Mouse (Mus musculus) MEL (cell line): ENCODE data around the gene Rps27rt. TPM values are rescaled to one million over a fixed set of nuclear protein-coding genes. Genes with fewer than 3 reads are reported as not detected.

Source experiments
- DNase-seq: peaks from one replicate; pipeline ENCODE4 v3.0.0; 2011; ENCODE audit warnings: low read depth, low spot score
- H3K27ac ChIP-seq: 2 replicates; pipeline ENCODE4 v1.5.1; 2012; ENCODE audit warnings: low read depth, mild to moderate bottlenecking, control low read depth, low read length, moderate library complexity; ENCODE audit not compliant: control insufficient read depth
- H3K27me3 ChIP-seq, 2 experiments: fragments of 150-350 bp in 1 of 2; sonication (generic) in 1 of 2; 2 replicates each; pipeline ENCODE4 v1.6.1; 2012; ENCODE audit warnings: low read length in 2 of 2, mild to moderate bottlenecking in 2 of 2, improper control_type of control experiment in 1 of 2, moderate library complexity in 1 of 2; ENCODE audit not compliant: insufficient read depth in 2 of 2, control insufficient read depth in 1 of 2
- H3K36me3 ChIP-seq, 2 experiments: 2 replicates each; pipeline ENCODE4 v1.6.1; 2012 to 2014; ENCODE audit warnings: low read length in 2 of 2, improper control_type of control experiment in 1 of 2, inconsistent platforms in 1 of 2, mild to moderate bottlenecking in 1 of 2; ENCODE audit not compliant: insufficient read depth in 2 of 2, control insufficient read depth in 1 of 2
- H3K4me1 ChIP-seq, 2 experiments: fragments of 150-350 bp in 1 of 2; sonication (generic) in 1 of 2; 2 replicates each; pipeline ENCODE4 v1.6.1; 2012; ENCODE audit warnings: low read length in 2 of 2, improper control_type of control experiment in 1 of 2, mild to moderate bottlenecking in 1 of 2; ENCODE audit not compliant: insufficient read depth in 2 of 2, control insufficient read depth in 1 of 2
- H3K4me3 ChIP-seq, 2 experiments: fragments of 150-350 bp in 1 of 2; sonication (generic) in 1 of 2; 2 replicates each; pipeline ENCODE4 v1.5.1; 2012; ENCODE audit warnings: low read depth in 2 of 2, low read length in 2 of 2, mild to moderate bottlenecking in 2 of 2, moderate library complexity in 2 of 2, control low read depth in 1 of 2, improper control_type of control experiment in 1 of 2; ENCODE audit not compliant: control insufficient read depth in 1 of 2, insufficient read depth in 1 of 2
- H3K79me2 ChIP-seq: 2 replicates; pipeline ENCODE4 v1.6.1; 2012; ENCODE audit warnings: mild to moderate bottlenecking, low read length, moderate library complexity; ENCODE audit not compliant: control insufficient read depth, poor library complexity, insufficient read depth
- H3K9ac ChIP-seq: 2 replicates; pipeline ENCODE4 v1.6.1; 2012; ENCODE audit warnings: low read depth, mild to moderate bottlenecking, control low read depth, low read length, moderate library complexity; ENCODE audit not compliant: control insufficient read depth, poor library complexity, severe bottlenecking
- H3K9me3 ChIP-seq: fragments of 150-350 bp; sonication (generic); replicated peaks from 2 replicates; pipeline ENCODE4 v1.6.1; 2012; ENCODE audit warnings: mild to moderate bottlenecking, low read length, improper control_type of control experiment, moderate library complexity; ENCODE audit not compliant: insufficient read depth
- CHD2 ChIP-seq: IDR thresholded peaks from 2 replicates; pipeline ENCODE4 v1.6.1; 2011; ENCODE audit warnings: low read length, improper control_type of control experiment
- CTCF ChIP-seq, 3 experiments: IDR thresholded peaks in 2 of 3; conservative IDR thresholded peaks in 1 of 3; 2 replicates each; pipeline ENCODE4 v1.5.1; 2011 to 2012; ENCODE audit warnings: low read length in 3 of 3, low read depth in 2 of 3, mild to moderate bottlenecking in 2 of 3, improper control_type of control experiment in 1 of 3, inconsistent platforms in 1 of 3, mixed read lengths in 1 of 3, moderate library complexity in 1 of 3; ENCODE audit not compliant: control insufficient read depth in 1 of 3, insufficient read depth in 1 of 3, poor library complexity in 1 of 3, severe bottlenecking in 1 of 3
- EP300 ChIP-seq, 2 experiments: IDR thresholded peaks; 2 replicates each; pipeline ENCODE4 v1.6.1; 2011; ENCODE audit warnings: improper control_type of control experiment in 2 of 2, low read length in 2 of 2, low read depth in 1 of 2, mild to moderate bottlenecking in 1 of 2
- GABPA ChIP-seq: IDR thresholded peaks from 2 replicates; pipeline ENCODE4 v1.6.1; 2012; ENCODE audit warnings: low read depth, mild to moderate bottlenecking, inconsistent platforms, low read length, improper control_type of control experiment, moderate library complexity
- MAX ChIP-seq: IDR thresholded peaks from 2 replicates; pipeline ENCODE4 v1.6.1; 2011; ENCODE audit warnings: low read length, improper control_type of control experiment
- MAZ ChIP-seq: IDR thresholded peaks from 2 replicates; pipeline ENCODE4 v1.6.1; 2012; ENCODE audit warnings: low read depth, mild to moderate bottlenecking, inconsistent platforms, low read length, improper control_type of control experiment
- MXI1 ChIP-seq: IDR thresholded peaks from 2 replicates; pipeline ENCODE4 v1.6.1; 2011; ENCODE audit warnings: mild to moderate bottlenecking, low read depth, low read length, improper control_type of control experiment
- MYC ChIP-seq: IDR thresholded peaks from 2 replicates; pipeline ENCODE4 v1.6.1; 2011; ENCODE audit warnings: low read depth, mild to moderate bottlenecking, low read length, improper control_type of control experiment, moderate library complexity
- POLR2AphosphoS5 ChIP-seq: IDR thresholded peaks from 2 replicates; pipeline ENCODE4 v1.6.1; 2012; ENCODE audit warnings: low read depth, borderline replicate concordance, mild to moderate bottlenecking, inconsistent platforms, low read length, moderate library complexity, mixed read lengths
- RCOR1 ChIP-seq: IDR thresholded peaks from 2 replicates; pipeline ENCODE4 v1.6.1; 2012; ENCODE audit warnings: low read depth, mild to moderate bottlenecking, inconsistent platforms, low read length, improper control_type of control experiment
- SIN3A ChIP-seq: IDR thresholded peaks from 2 replicates; pipeline ENCODE4 v1.6.1; 2012; ENCODE audit warnings: low read length, improper control_type of control experiment, inconsistent platforms
- SMC3 ChIP-seq: IDR thresholded peaks from 2 replicates; pipeline ENCODE4 v1.6.1; 2011; ENCODE audit warnings: low read depth, low read length, improper control_type of control experiment
- TAL1 ChIP-seq: IDR thresholded peaks from 2 replicates; pipeline ENCODE4 v1.6.1; 2012; ENCODE audit warnings: mild to moderate bottlenecking, inconsistent platforms, low read length, moderate library complexity, mixed read lengths
- USF1 ChIP-seq: IDR thresholded peaks from 2 replicates; pipeline ENCODE4 v1.6.1; 2014; ENCODE audit warnings: low read depth, mild to moderate bottlenecking, inconsistent platforms, low read length, improper control_type of control experiment, moderate library complexity
- ZMIZ1 ChIP-seq: IDR thresholded peaks from 2 replicates; pipeline ENCODE4 v1.6.1; 2012; ENCODE audit warnings: low read depth, mild to moderate bottlenecking, inconsistent platforms, low read length, improper control_type of control experiment, moderate library complexity
- ZNF384 ChIP-seq: IDR thresholded peaks from 2 replicates; pipeline ENCODE4 v1.6.1; 2012; ENCODE audit warnings: low read depth, mild to moderate bottlenecking, inconsistent platforms, low read length, improper control_type of control experiment
- polyA plus RNA-seq, 2 experiments: library from polyadenylated mRNA; stranded (reverse) in 1 of 2; unstranded in 1 of 2; fragments of >175 nt in 1 of 2; fragments of >200 nt in 1 of 2; gene quantifications; 2 replicates each; pipeline versions ENCODE4 v1.2.1 to v1.2.4; 2012; ENCODE audit warnings: low replicate concordance in 2 of 2, low read depth in 1 of 2; ENCODE audit not compliant: insufficient read length in 2 of 2, insufficient read depth in 1 of 2, missing spikeins in 1 of 2
- total RNA-seq: library from RNA; depleted of rRNA; stranded (reverse); fragments of 300-350 nt; gene quantifications from 2 replicates; pipeline ENCODE4 v1.2.3, GENCODE M21; 2012

The Rps27rt gene
- total and polyA plus RNA-seq, 3 experiments, result 61.8 to 338 TPM; not detected in 1

- Histone ChIP-seq H3K9ac (no peak overlapping the region), H3K36me3 (no peaks in the 10 kb centered on the region)
- peak; percentile 32 for DNase-seq
These were observed 34.1 kb downstream of the Rps27rt start for GRCm38 (mm10) chr9:114948395-114948794.

GRCm38 (mm10) chr9:114945576-114945975 is 37.0 kb downstream of the Rps27rt start:
- Histone ChIP-seq H3K27me3 (no peaks in the 10 kb centered on the region), H3K4me3 (no peak overlapping the region), H3K36me3 (no peaks in the 10 kb centered on the region), H3K27ac (no peak overlapping the region), H3K79me2 (no peaks in the 10 kb centered on the region), H3K4me1 (no peaks in the 10 kb centered on the region), H3K9me3 (no peaks in the 10 kb centered on the region), H3K9ac (no peak overlapping the region)
- DNase-seq, result no peak
- no peak for TF ChIP-seq ZMIZ1
- TF ChIP-seq MYC, result no peak
- no peak for TF ChIP-seq RCOR1
- no peak for TF ChIP-seq MAZ
- TF ChIP-seq CHD2, result no peak
- TF ChIP-seq CTCF (IDR thresholded peaks at IDR 0.05 in 2 of 3, conservative IDR thresholded peaks at IDR 0.05 in 1 of 3; ENCODE audit: control insufficient read depth in 1 of 3, insufficient read depth in 1 of 3, low read depth in 2 of 3, low read length in 3 of 3, poor library complexity in 1 of 3, severe bottlenecking in 1 of 3), result no peak
- TF ChIP-seq GABPA, result no peak

More at GRCm38 (mm10) chr9:114948395-114948794, 34.1 kb downstream of the Rps27rt start:
- no peaks in the 10 kb centered on the region for H3K4me1 ChIP-seq
- no peaks in the 10 kb centered on the region for H3K9me3 ChIP-seq
- no peak for TF ChIP-seq GABPA
- TF ChIP-seq SMC3, result no peak
- TF ChIP-seq TAL1, result peak; percentile 45; the same call in 1 of the 2 replicates
- TF ChIP-seq RCOR1, result 0 out of 2 replicates have a peak, but pooled peaks have one; percentile 16
- H3K27me3 ChIP-seq, result no peaks in the 10 kb centered on the region
- no peak overlapping the region for H3K4me3 ChIP-seq
- no peaks in the 10 kb centered on the region for H3K79me2 ChIP-seq
- H3K27ac ChIP-seq, result no peak overlapping the region

- H3K4me3 ChIP-seq, result no peak overlapping the region
- H3K9me3 ChIP-seq, result no peaks in the 10 kb centered on the region
- no peaks in the 10 kb centered on the region for H3K79me2 ChIP-seq
- no peak overlapping the region for H3K9ac ChIP-seq
- TF ChIP-seq ZNF384 (no peak), USF1 (no peak), MXI1 (no peak), POLR2AphosphoS5 (no peak), SIN3A (no peak), MAX (no peak), EP300 (IDR thresholded peaks at IDR 0.05; ENCODE audit: low read depth in 1 of 2, low read length in 2 of 2) (no peak), RCOR1 (no peak)
- no peaks in the 10 kb centered on the region for H3K36me3 ChIP-seq
- no peak overlapping the region for H3K27ac ChIP-seq
- no peak for DNase-seq
- H3K4me1 ChIP-seq, result no peaks in the 10 kb centered on the region
- no peaks in the 10 kb centered on the region for H3K27me3 ChIP-seq
These were observed 37.9 kb downstream of the Rps27rt start for GRCm38 (mm10) chr9:114944642-114945041.
